Mouse (Mus musculus) right cerebral cortex, postnatal 25 days (tissue): ENCODE results near the gene 5730455P16Rik.
"Not testable (repeated sequence)": the region's sequence is repeated elsewhere in the genome, so short reads cannot be mapped to it uniquely, and the experiment has no call there.

ENCODE experiments used
- DNase-seq: peaks from one replicate; pipeline ENCODE4 v3.0.0; 2022

Gene 5730455P16Rik

DNA sequence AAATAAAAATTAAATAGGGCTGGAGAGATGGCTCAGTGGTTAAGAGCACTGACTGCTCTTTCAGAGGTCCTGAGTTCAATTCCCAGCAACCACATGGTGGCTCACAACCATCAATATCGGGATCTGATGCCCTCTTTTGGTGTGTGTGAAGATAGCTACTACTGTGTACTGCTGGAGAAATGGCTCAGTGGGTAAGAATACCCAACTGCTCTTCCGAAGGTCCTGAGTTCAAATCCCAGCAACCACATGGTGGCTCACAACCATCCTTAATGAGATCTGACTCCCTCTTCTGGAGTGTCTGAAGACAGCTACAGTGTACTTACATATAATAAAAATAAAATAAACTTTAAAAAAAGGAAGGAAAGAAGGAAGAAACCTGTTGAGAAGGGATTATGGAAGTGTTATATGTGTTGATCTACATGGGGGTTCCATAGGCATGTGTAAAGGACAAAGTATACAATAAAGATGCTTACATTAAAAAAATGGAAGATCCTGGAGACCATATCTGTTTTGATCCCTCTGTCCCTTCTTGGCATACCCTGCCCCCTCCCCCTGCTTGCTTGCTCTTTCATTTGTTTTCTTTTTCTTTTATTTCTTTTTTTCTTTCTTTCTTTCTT is 726 bp upstream of the 5730455P16Rik start:
- DNase-seq = not testable (repeated sequence)

DNA sequence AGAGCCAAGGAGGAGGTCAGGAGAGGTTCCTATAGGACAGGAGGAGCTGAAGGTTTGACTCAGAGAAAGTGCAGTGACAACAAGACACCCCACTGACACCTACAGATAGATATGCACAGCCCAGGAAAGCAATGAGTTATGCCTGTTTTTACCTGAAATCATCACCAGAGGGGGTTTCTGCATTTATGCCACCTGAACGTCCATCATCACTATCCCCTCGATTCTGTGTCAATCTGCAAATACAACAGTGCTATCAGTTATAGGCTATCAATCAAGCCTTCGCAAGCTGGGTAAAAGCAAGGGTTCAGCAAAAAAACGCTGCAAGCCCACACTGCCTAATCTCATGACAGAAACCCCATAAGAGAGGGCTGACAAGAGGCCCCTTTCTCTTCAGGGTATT is 1.2 kb downstream of the 5730455P16Rik start:
- no peak for DNase-seq

DNA sequence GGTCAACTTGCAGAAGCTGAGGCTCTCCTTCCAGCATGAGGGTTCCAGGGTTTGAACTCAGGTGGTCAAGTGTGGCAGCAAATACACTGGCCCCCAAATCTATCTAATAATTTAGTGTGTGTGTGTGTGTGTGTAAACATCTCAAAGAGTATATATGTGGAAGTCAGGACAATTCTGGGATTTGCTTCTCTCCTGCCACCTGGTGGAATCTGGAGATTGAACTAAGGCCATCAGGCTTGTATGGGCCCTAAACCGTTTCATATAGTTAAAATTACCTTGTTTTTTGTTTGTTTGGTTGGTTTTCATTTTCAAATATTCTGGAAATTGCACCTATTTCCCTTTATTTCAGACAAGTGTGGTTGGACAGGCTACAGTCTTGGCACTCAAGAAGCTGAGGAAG is 8.9 kb downstream of the 5730455P16Rik start:
- no peak for DNase-seq

DNA sequence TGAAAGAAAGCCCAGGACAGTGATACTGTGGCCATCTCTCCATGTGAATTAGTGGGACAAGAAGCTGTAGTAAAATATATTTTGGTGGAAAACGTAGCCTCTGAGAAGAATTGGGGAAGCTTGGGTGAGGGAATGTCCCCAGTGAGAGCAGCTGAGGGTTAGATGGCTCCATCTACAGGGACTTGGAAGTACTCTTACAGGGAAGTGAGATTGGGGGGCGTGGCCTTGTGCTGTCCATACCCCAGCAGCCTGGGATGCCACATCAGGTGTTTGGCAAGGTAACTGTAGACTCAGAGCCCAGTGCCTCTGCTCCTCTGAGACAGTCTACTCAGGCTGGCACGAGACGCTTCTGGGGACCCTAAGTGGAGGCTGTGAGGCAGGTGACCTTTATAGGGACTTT is 23.0 kb downstream of the 5730455P16Rik start:
- no peak for DNase-seq

DNA sequence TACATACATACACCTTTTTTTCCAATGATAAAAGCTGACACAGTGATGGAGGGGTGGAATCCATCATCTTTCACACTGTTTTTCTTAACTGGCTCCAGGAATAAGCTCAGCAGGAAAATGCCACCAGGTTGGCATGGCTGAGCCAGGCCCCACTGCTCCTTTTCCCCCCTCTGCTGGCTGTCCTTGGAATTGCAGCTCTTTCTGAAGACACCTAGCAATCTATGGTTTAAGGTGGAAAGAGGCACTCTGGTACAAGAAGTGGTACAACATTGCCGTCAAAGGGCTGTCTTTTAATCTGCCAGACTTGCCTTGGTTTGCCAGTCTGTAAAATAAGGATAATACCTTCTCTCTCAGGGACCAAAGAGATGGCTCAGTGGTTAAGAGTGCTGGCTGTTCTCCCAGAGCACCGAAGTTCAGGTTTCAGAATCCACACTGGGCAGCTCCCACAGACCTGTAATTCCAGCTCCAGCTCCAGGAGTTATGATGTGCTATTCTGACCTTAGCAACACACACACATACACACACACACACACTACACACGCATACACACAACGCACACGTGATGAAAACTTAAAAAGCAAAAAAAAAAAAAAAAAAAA is 25.9 kb downstream of the 5730455P16Rik start:
- DNase-seq = peak; percentile 77

DNA sequence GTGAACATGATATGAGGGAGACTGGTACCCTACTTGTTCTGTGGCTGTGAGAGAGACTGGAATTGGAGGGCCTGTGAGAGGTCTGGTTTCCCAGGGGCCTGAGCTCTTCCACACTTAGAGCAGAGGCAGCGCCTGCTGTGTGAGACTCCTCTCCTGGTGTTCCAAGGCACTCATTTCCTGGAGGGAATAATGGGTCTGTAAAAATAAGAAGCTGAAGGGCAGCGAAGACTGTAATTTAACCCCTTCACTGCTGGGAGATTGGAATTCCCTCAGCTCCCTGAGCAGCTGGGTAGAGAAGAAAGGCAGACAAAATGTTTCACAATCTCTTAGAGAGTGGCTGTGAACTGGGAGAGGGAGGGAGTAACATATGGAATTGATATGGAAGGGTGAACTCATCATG is 35.4 kb downstream of the 5730455P16Rik start:
- no peak for DNase-seq

DNA sequence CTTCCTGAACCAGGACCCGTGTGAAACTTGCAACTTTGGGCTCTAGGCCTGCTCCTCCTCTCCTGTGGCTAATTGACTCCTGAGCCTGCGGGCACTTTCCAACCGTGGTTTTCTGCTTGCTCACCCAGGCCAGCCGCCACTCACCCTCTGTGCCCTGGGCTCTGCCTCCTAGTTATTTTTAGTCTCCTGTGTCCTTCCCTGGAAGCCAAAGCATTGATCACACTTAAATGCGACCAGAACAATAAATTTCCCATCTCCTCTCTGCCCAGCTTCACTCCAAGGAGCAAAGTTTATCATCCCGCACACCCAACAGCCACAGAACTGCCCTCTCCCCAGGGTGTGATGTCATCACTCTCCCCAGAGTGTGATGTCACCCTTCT is 41.5 kb downstream of the 5730455P16Rik start:
- DNase-seq = no peak

DNA sequence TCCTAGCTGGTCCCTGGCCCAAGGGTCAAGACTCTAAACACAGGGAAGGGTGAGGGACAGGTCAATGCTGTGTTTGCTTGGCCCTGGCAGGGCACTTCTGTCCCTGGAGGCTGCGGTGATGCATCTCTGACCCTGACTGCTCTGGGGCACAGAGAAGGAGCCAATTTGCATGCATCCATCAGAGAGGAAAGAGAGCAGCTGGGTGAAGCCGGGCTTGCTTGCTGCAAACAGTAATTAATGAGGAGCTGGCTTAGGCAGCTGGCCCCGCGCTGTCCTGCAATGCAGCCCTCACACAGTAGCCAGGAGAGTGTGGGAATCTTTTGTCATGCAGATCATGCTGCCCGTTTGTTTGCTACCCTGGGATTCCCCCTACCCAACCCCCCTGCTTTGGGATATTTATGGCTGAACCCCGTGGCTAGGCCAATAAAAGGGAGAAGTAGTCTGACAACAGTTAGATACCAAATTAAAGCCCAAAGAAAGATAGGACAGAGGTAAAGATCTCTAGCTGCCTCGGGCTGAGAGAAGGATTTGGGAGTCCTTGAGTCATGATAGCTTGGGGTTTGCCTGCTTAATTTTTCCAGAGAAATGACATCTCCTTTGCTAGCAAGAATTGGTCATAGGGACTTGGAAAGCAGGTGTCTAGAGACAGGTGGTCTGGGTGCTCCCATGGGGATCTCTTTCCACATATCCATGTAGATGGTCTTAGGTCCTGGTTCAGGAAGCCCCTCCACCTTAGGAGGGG is 42.1 kb downstream of the 5730455P16Rik start:
- DNase-seq = no peak

DNA sequence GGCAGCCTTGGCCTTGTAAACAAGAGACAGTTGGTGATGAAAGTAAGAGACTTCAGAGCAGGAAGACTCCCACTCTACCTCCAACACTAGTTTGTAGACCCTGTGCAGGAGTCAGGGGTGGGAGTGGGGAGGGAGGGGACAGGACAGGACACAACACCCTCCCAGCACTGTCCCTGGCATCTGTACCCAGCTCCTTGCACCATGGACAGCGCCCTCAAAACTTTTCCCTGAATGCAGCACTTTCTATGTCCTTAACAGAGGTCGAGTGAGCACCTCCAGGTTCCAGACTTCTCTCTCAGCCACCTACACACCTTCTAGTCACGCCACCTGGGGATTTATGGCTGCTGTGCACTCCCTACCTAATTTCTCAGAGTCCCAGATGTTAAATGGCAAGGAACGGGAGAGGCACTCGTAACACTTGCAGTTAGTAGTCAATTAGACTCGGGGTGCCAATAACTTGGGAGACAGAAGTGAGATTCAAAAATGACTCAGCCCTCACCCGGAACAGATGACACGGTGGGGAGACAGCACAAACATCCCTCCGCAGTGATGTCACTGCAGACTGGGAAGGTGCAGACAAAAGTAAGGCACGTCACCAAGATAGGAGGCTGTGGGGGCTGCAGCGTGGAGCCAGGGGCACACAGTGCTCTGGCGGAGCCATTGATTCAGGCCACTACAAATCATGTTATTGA is 45.0 kb downstream of the 5730455P16Rik start:
- DNase-seq = no peak

DNA sequence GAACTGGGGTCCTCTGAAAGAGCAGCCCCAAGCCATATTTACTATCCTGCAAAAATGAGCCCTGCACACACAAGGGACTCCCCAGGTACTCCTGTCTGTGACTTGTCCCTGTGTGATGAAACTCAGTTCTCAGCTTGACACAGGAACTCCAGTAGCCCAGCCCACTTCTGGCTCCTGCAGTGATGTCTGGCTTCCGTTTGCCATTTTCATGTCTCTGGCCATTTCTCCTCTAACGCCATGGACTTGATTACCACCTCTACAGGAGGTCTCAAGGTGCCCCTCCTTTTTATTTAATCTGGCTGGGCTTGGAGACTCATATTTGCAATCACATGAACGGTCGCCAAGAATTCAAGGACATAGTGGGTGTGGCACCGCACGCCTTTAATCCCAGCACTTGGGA is 53.2 kb downstream of the 5730455P16Rik start:
- no peak for DNase-seq

DNA sequence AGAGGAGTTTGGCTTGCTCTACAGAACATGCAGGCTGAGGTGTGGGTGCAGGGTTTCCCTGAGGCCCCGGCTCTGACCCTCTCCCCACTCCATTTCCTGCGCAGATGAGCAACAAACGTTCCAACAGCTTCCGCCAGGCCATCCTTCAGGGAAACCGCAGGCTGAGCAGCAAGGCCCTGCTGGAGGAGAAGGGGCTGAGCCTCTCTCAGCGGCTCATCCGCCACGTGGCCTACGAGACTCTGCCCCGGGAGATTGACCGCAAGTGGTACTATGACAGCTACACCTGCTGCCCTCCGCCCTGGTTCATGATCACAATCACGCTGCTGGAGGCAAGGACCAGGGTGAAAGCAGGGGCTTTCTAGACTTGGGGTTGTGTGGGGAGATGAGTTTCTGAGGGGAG is 54.6 kb downstream of the 5730455P16Rik start:
- no peak for DNase-seq

DNA sequence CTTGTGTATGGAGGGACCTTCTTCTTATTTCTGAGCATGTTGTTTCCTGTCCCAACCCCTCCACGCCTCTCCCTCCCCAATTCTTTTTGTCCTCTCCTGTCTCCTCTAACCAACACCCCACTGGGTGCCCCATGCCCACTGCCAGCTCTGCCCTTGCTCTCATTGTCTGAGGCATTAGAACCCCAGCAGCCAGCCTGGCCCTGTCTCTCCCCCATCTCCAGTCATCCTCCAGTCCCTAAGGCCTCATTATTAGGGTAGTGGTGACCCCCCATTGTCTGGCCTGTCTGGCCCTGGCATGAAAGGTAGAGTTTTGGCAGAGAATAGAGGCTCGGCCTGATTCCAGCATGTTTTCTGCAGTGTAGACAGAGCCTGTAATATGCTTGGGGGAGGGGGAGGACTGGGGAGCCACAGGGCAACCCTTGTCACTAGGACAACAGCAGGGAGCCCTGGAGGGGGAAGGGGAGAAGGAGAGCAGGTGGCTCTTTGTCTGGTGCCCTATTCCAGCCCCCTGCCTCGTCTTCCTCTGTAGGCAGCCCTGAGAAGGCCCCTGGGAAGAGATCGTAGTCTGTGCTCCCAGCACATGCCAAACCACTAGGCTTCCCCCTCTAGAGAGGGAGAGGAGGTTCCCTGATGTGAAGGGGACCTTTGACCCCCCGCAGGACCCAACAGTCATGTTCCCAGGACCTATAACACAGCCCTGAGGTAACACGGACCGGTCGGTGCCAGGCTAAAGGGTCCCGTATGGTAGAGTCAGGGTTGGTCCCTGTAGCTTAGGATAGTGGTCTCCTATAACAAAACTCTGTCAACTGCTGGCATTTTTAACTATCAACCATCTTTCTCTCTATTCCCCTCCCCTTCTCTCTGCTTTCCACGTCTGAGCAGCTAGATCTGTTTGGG is 61.8 kb downstream of the 5730455P16Rik start:
- DNase-seq = no peak

DNA sequence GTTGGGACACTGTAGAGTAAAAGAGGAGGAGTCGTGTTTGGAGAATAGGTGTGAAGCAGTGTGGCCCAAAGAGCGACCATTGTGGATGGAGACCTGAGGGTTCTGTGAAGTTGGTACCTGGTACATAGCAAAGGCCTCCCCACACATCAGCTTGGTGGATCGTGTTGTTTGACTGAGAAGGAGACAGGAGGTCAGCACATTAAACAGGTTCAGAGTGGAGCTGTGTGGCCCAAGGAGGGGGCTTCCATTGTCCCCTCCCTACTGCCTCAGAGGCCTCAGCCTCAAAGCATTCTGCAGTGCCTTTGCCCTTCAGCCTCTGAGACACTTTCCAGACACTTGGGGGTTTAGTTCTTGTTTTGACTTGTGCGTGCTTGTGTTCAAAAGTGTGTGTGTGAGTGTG is 63.9 kb downstream of the 5730455P16Rik start:
- no peak for DNase-seq

DNA sequence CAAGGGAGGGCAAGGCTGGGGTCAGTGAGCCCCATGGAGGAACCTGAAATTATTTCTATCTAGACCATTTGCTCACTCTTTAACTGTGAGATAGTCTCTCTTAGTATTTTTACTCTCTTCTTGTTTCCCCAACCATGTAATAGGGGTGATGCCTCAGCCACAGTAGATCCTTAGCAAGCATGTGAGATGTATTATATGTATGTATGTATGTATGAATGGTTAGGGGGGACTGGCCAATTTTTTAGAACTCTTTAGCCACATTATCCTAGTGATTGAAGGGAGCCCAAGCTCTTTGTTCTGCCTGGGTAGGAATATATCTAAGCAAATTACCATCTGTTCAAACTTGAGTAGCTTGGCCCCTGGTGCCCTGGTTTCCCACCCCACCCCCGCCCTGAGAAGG is 64.4 kb downstream of the 5730455P16Rik start:
- DNase-seq = no peak

DNA sequence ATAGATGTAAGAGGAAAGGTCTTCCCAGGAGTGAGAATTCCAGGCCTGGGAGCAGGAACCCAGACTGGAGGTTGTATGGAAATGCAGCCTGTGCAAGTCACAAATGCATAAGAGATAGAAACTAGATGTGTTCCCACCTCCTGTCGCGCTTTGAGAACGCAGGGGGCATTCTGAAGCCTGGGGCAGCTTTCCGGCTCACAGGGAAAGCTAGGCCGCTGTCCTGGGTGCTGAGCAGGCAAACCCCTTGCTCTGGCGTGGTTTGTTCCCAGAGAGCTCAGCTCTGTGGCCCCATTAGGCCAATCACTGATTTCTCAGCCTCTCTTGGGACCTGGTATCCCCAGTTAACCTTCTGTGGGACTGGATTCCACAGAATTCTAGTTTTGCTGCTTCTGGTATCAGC is 65.3 kb downstream of the 5730455P16Rik start:
- no peak for DNase-seq

DNA sequence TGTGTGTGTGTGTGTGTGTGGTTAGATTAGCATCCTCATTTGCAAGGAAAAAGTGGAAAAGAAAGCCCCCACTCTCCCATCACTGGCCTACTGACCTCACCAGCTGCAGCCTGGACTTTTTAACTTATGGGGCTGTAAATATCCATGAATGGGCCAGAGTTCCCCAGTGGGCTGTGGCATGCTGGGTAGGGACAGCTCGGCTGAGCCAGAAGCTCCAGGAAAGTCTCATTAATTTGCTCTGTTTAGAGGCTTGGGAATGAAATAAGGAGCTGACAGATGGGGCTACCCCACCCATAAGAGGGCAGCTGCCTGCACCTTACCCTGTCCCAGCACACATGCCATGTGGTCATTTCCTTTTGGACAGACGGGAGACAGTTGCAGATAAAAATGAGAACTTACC is 65.8 kb downstream of the 5730455P16Rik start:
- DNase-seq = no peak

DNA sequence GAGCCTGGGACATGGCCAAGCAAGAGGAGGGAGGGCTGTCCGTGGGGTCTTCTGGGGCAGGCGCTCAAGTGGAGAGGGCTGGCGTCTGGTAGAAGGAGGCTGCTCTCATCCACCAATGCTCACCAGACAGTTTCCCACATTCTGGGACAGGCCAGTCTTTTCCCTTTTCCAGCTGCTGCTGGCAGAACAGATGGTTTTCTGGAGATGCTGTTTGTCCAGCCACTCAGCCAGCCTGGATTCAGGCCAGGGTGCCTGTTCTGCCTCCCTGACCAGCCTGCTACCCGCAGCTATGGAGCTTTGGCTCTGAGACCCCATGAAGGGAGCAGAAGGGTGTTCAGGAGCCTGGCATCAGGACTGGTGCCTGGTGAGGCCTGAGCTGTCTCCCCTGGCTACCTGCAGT is 66.6 kb downstream of the 5730455P16Rik start:
- no peak for DNase-seq
